Mouse (Mus musculus) midbrain, postnatal 0 days (tissue): ENCODE data around the gene Trpv3. TPM values are rescaled to one million over a fixed set of nuclear protein-coding genes. Genes with fewer than 3 reads are reported as not detected.
A peak's percentile ranks its signal among the peaks of the same experiment; 100 is the strongest.

Experiments
- ATAC-seq: fragments of 200-750 bp; cut with Nextera tagmentation; 2 replicates; pipeline ENCODE4 v1.8.0; 2017; ENCODE audit warnings: moderate number of reproducible peaks, mild to moderate bottlenecking, moderate TSS enrichment, moderate library complexity; ENCODE audit not compliant: low FRiP score
- DNase-seq: peaks from one replicate; pipeline ENCODE4 v3.0.0-alpha.2; 2015; ENCODE audit warnings: low spot score
- H3K27ac ChIP-seq: fragments of 300-500 bp; sonication (generic); 2 replicates; pipeline ENCODE4 v1.5.1; 2014; ENCODE audit warnings: low read depth, mild to moderate bottlenecking, low read length, mixed read lengths
- H3K27me3 ChIP-seq: fragments of 300-500 bp; sonication (generic); 2 replicates; pipeline ENCODE4 v1.6.1; 2014; ENCODE audit warnings: low read length, control low read depth, mixed read lengths; ENCODE audit not compliant: insufficient read depth
- H3K36me3 ChIP-seq: fragments of 300-500 bp; sonication (generic); 2 replicates; pipeline ENCODE4 v1.6.1; 2014; ENCODE audit warnings: low read length, control low read depth, mixed read lengths; ENCODE audit not compliant: insufficient read depth
- H3K4me1 ChIP-seq: fragments of 300-500 bp; sonication (generic); 2 replicates; pipeline ENCODE4 v1.6.1; 2014; ENCODE audit warnings: mild to moderate bottlenecking, control low read depth, antibody characterized with exemption, low read length, mixed read lengths; ENCODE audit not compliant: insufficient read depth
- H3K4me2 ChIP-seq: fragments of 300-500 bp; sonication (generic); 2 replicates; pipeline ENCODE4 v1.6.1; 2014; ENCODE audit warnings: low read depth, mild to moderate bottlenecking, low read length, mixed read lengths; ENCODE audit not compliant: poor library complexity, severe bottlenecking
- H3K4me3 ChIP-seq: fragments of 300-500 bp; sonication (generic); 2 replicates; pipeline ENCODE4 v1.5.1; 2014; ENCODE audit warnings: low read depth, mild to moderate bottlenecking, low read length, moderate library complexity
- H3K9ac ChIP-seq: fragments of 300-500 bp; sonication (generic); replicated peaks from 2 replicates; pipeline ENCODE4 v1.6.1; 2014; ENCODE audit warnings: mild to moderate bottlenecking, low read length, moderate library complexity, mixed read lengths; ENCODE audit not compliant: poor library complexity, severe bottlenecking
- H3K9me3 ChIP-seq: fragments of 300-500 bp; sonication (generic); 2 replicates; pipeline ENCODE4 v1.6.1; 2016; ENCODE audit warnings: low read length, control low read depth
- CTCF ChIP-seq: IDR thresholded peaks from 2 replicates; pipeline ENCODE4 v1.5.1; 2016; ENCODE audit warnings: antibody characterized with exemption, mild to moderate bottlenecking
- WGBS: fragments of 180-500 bp; shearing (Covaris S2); extraction: QIAGEN DNeasy Blood & Tissue Kit; methylation state at CpG from one replicate; pipeline ENCODE4 v1.1.7; 2014; 5-methylcytosine and 5-hydroxymethylcytosine counted together
- polyA plus RNA-seq: library from polyadenylated mRNA; unstranded; fragments of >200 nt; fragmentation: Nextera tagmentation; extraction: Ambion mirVana; gene quantifications from 2 replicates; pipeline ENCODE4 v1.2.1, GENCODE M21; 2015
- total RNA-seq: library from RNA; depleted of rRNA; stranded (reverse); fragments of >200 nt; gene quantifications from 2 replicates; pipeline ENCODE4 v1.2.3, GENCODE M21; 2014

Gene Trpv3
- total and polyA plus RNA-seq, 2 experiments from 2014 or later = 0.20 to 0.27 TPM

DNA sequence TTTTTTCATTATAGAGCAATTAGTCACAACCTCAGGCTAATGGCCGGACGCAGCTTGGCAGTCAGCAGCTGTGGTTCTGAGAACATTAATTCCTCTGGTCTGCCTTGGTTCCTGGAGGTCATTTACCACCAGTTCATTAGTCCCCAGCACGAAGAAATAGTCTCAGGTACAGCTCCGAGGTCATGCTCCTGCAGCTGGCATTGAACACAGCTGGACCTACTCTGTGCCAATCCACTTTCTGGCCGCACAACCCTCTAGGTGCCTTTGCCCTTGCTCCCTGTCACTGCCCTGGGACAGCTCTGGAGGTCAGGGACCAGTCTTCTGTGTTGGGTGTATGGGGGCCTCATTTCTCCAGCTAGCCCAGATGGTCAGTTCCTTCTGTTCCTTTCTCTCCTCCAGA lies 38.3 kb upstream of the Trpv3 start:
- no peak for TF ChIP-seq CTCF
- H3K36me3 ChIP-seq = no peaks in the 10 kb centered on the region
- no peaks in the 10 kb centered on the region for H3K27me3 ChIP-seq
- no peak overlapping the region for H3K9ac ChIP-seq
- no peak overlapping the region for H3K4me2 ChIP-seq
- H3K9me3 ChIP-seq = no peaks in the 10 kb centered on the region
- no peaks in the 10 kb centered on the region for H3K4me1 ChIP-seq
- ATAC-seq (no peak), DNase-seq (no peak)
- no peak overlapping the region for H3K4me3 ChIP-seq
- no peak overlapping the region for H3K27ac ChIP-seq
- 84% methylated on average over 5 of the region's 5 CpGs for WGBS

DNA sequence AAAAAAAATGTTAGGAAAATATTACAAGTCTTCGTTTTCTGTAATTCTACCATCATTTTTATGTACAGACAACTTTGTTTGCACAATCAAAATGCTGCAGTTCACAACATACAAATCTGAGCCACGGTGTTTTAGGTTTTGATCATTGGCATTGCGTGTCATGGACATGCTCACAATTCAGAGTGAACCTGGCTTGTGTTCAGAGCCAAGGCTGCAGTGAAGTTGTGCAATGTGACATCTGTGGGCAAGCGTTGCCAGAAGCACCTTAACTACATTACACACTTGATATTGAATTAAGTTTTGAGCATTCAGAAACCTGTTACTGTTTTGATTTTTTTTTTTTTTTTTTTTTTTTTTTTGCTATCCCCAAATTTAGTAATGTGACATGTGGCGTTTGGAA lies 37.1 kb upstream of the Trpv3 start:
- 86% methylated on average over 5 of the region's 5 CpGs for WGBS
- Histone ChIP-seq H3K9me3 (no peaks in the 10 kb centered on the region), H3K4me1 (no peaks in the 10 kb centered on the region), H3K4me2 (no peak overlapping the region), H3K4me3 (no peak overlapping the region), H3K36me3 (no peaks in the 10 kb centered on the region), H3K9ac (no peak overlapping the region), H3K27me3 (no peaks in the 10 kb centered on the region), H3K27ac (no peak overlapping the region)
- TF ChIP-seq CTCF = no peak
- DNase-seq = no peak
- ATAC-seq = no peak

DNA sequence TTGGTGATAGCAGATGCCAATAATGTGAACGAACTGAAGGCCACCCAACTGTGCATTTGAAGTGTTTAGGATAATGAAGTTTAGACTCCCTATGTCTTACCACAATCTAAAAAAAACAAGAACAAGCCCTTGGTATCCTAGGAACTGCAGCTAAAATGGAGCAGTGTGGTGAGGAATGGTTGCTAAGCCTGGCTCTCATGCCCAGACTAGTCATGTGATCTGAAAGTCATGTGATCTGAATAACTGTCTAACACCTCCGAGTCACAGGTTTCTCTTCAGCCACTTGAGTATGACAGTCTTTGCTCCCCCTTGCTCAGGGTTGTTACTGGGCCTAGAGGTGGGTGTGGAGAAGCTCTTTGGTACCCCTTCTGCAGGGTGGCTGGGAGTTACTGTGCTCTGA lies 34.7 kb upstream of the Trpv3 start:
- DNase-seq (no peak), ATAC-seq (no peak)
- Histone ChIP-seq H3K4me2 (no peak overlapping the region), H3K27ac (no peak overlapping the region), H3K36me3 (no peaks in the 10 kb centered on the region), H3K4me1 (no peaks in the 10 kb centered on the region), H3K9ac (no peak overlapping the region), H3K27me3 (no peaks in the 10 kb centered on the region), H3K9me3 (no peaks in the 10 kb centered on the region), H3K4me3 (no peak overlapping the region)
- TF ChIP-seq CTCF = no peak
- 63% methylated on average over 2 of the region's 2 CpGs for WGBS

DNA sequence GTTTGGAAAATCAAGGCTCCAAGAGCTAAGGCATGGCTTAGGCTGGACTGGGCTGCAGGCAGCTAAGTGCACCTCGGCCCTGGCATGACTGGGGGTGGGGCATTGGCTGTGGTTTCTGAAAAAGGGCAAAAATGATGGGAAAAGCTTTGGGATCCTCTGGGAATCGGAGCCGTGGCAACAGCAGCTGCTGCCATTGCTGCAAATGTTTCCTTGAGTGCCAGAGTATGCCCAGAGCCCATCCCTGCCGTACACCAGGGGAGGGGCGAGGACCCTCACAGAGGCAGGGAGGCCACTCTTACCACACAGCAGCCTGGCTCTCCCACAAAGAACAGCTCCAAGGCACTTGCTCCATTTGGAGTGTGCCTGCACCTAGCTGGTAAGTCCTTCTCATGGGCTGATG lies 33.2 kb upstream of the Trpv3 start, which contains the start of gene Trpv1:
Gene Trpv1 (plus strand): TSS at position 301 of the 400 bp plus-strand sequence.
- 78% methylated on average over 5 of the region's 5 CpGs for WGBS
- no peaks in the 10 kb centered on the region for H3K27me3 ChIP-seq
- no peak within 1 kb of the TSS for H3K4me2 ChIP-seq
- H3K36me3 ChIP-seq = no peaks in the 10 kb centered on the region
- TF ChIP-seq CTCF = no peak
- H3K27ac ChIP-seq = no peak within 1 kb of the TSS
- H3K4me1 ChIP-seq = no peaks in the 10 kb centered on the region
- no peak within 1 kb of the TSS for H3K4me3 ChIP-seq
- no peaks in the 10 kb centered on the region for H3K9me3 ChIP-seq
- H3K9ac ChIP-seq = no peak within 1 kb of the TSS
- no peak for ATAC-seq
- DNase-seq = no peak

DNA sequence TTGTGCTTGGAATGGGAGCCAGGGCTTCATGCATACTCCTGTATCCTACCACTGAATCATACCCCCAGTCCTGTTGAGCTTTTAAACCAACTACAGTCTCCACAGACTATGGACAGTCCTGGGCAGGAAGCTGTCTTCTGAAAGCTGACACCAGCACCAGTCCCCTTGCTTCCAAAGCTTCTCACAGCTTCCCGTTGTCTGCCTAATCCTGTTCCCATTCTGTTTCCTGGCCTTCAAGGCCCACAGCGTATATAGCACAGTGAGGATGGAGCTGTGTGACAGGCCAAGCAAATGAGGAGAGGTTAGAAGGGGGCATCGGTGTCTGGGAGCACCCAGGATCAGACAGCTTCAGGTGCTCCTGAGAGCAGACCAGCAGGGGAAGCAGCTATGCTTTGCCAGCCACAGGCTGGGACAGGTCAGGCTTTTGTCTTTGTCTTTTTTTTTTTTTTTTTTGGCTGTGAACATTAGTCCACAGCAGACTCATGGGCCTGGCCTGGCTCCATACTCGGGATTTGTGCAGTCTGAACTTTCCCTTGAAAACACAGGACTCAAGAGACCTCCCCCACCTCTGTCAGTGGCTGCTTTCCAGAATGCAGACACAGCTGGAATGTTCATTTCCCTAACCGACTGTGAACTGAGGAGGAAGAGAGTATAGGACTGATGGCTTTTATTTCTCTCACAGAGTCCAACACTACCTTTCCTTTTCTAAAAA lies 31.0 kb upstream of the Trpv3 start:
- H3K4me2 ChIP-seq = no peak overlapping the region
- TF ChIP-seq CTCF = no peak
- no peak overlapping the region for H3K27ac ChIP-seq
- no peaks in the 10 kb centered on the region for H3K27me3 ChIP-seq
- H3K4me3 ChIP-seq = no peak overlapping the region
- no peaks in the 10 kb centered on the region for H3K36me3 ChIP-seq
- DNase-seq (peak; percentile 65), ATAC-seq (0 out of 2 replicates have a peak, but pooled peaks have one; percentile 24)
- H3K9me3 ChIP-seq = no peaks in the 10 kb centered on the region
- no peak overlapping the region for H3K9ac ChIP-seq
- WGBS = 29% methylated on average over 5 of the region's 5 CpGs
- H3K4me1 ChIP-seq = no peaks in the 10 kb centered on the region

DNA sequence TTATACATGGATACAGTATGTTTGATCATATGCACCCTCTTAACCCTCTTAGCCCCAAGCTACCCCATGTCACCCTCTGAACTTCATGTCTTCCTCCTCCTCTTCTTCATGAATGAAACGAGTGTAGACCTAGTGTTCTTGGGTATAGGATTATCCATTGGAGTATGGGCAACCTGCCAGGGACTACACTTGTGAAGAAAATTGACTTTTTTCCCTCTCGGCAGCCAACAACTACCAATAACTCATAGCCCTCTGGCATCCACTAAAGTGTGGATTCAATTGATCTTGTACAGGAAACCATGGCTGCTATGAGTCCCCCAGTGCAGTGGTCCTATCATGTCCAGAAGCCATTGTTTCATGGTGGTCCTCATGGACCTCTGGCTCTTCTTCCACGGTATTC lies 30.5 kb upstream of the Trpv3 start:
- Histone ChIP-seq H3K4me3 (no peak overlapping the region), H3K27ac (no peak overlapping the region), H3K4me2 (no peak overlapping the region), H3K9me3 (no peaks in the 10 kb centered on the region), H3K9ac (no peak overlapping the region), H3K36me3 (no peaks in the 10 kb centered on the region), H3K27me3 (no peaks in the 10 kb centered on the region), H3K4me1 (no peaks in the 10 kb centered on the region)
- no peak for TF ChIP-seq CTCF
- no peak for DNase-seq
- no peak for ATAC-seq
- WGBS = 63% methylated on average over 3 of the region's 3 CpGs
